Mouse (Mus musculus): ENCODE data around the gene Cryz.
A peak's percentile ranks its signal among the peaks of the same experiment; 100 is the strongest.
"Not testable (repeated sequence)": the region's sequence is repeated elsewhere in the genome, so short reads cannot be mapped to it uniquely, and the experiment has no call there.

The Cryz gene

DNA sequence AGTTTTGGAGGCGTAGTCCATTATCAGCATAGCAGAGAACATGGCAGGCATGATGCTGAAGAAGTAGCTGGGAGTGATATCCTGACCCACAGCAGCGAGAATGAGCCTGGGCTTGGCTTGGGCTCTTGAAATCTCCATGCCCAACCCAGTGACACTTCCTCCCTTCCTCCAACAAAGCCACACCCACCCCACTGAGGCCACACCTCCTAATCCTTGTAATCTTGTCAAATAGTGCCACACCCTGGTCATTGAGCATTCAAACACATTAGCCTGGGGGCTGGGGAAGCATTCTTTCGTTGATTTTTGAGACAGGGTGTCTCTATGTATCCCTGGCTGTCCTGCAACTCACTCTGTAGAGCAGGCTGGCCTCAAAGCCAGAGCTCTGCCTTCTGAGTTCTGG lies 15.4 kb downstream of the Cryz start:
- no peak for DNase-seq (ENCODE audit: low spot score)

- DNase-seq (ENCODE audit: low spot score), result no peak
These were observed 18.3 kb downstream of the Cryz start for GRCm38 (mm10) chr3:154614771-154615170.

GRCm38 (mm10) chr3:154615304-154615703 lies 18.8 kb downstream of the Cryz start:
- DNase-seq (ENCODE audit: low spot score), result no peak

DNA sequence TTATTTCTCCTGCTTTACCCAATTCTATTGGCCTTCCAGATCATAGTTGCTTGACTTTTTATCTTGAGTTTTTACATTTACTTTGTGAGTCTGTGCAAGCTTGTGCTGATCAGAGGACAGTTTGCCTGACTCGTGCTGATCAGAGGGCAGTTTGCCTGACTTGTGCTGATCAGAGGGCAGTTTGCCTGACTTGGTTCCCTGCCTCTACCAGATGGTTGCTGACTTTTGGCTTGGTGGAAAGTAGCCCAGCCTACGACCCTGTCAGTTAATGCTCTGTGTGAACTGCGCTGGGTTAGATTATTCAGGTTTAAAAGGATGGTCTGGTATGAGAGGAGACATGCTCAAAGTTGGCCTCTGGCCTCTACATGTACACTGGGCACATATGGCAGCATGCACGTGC lies 19.6 kb downstream of the Cryz start:
- DNase-seq (ENCODE audit: low spot score), result no peak

GRCm38 (mm10) chr3:154628284-154628683 lies 31.8 kb downstream of the Cryz start:
- DNase-seq (ENCODE audit: low spot score), result no peak

DNA sequence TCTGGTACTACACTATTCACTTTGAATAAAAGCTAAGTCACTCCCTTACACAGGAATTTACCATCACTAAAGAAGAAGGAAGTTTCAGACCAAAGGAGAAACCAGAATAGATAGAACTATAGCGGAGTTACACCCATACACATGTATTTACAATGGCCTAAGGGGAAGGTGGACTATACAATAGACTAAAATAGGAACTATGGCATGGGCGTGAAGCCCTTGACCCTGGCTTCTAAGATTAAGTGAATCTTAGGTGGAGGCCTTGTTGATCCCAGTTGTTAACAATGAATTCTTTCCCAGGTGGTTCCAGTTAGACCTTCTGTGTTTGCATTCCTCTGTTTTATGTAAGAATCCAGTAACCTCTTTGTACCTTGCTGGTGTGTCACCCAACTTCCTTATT lies 34.8 kb downstream of the Cryz start:
- not testable (repeated sequence) for DNase-seq (ENCODE audit: low spot score)

GRCm38 (mm10) chr3:154633091-154633490 lies 36.6 kb downstream of the Cryz start:
- no peak for DNase-seq (ENCODE audit: low spot score)

DNA sequence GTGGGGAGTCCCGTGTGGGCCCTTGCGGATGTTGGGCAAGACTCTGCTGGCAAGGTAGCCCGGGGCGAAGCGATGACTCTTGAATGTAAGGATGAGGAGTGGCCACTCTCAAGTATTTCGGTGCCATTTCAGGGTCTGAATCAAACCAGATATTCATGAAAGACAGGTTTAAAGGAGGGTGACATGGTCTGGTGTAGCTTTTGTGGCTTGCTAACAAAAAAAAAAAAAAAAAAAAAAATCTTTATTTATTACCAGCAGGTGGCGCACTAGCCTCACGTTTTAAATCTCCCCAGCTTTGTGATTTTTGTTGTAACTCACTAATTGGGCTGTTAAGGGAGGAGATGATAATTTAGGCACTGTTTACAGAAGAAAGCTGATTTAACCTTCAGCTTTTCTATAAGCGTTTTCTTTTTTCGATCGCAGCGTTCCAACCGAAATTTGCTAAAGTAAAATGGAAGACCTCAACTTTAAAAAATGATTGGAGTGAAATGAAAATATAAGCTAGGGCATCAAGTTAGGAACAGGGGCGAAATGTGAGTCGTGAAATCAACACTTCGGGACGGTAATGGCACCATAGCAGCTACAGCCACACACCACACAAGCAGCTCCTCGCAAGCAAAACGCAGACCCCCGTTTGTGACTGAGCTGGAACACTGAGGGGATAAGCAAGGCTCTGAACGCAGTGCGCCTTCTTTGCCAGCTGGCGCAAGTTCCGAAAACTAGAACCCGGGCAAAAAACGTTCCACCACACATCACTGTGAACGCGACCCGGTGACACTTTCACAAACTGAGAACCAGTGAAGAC lies 50.3 kb downstream of the Cryz start:
- no peak for DNase-seq (ENCODE audit: low spot score)

GRCm38 (mm10) chr3:154647443-154647780 lies 50.9 kb downstream of the Cryz start:
- no peak for DNase-seq (ENCODE audit: low spot score)

DNA sequence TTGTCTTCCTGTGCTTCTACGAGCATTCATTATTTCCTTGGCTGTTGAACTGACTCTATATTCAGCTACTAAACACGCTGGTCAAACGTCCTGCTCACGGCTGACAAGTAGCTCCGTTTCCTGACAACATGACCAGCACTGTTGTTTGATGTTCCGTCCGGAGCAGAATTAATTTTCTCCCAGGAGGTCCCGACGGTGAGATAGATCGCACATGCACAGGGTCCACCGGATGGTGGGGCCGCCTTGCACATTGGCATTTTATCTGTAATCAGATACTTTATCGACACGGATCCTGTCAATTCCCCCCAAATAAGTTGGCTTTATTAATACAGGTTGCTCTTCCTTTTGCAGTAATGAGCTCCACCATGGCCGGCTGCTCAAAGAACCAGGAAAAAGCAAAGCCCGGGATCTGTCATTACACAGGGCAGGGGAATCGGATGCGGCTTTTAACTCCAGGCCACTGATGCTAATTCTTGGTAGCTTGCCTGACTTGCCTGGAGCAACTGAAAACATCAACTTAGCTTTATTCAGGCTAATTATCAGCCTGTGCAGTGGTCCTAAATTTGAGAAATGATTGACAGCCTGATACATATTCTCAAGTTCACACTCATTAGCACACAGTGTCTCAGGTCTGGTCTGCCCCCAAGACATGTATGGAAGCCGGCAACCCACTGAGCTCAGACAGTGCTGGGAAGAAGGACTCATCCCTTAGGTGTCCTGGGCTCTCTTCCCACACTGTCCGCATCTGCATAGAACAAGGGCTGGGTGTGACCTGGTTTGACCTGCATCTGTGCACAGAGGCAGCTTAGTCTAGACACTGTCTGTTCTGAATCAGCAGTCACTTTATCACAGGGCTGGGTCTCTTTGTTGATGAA lies 53.1 kb downstream of the Cryz start:
- no peak for DNase-seq (ENCODE audit: low spot score)

- DNase-seq (ENCODE audit: low spot score), result no peak
These were observed 54.8 kb downstream of the Cryz start for GRCm38 (mm10) chr3:154651192-154651821.

- DNase-seq (ENCODE audit: low spot score), result peak; percentile 77
These were observed 56.3 kb downstream of the Cryz start for GRCm38 (mm10) chr3:154652581-154653420.

DNA sequence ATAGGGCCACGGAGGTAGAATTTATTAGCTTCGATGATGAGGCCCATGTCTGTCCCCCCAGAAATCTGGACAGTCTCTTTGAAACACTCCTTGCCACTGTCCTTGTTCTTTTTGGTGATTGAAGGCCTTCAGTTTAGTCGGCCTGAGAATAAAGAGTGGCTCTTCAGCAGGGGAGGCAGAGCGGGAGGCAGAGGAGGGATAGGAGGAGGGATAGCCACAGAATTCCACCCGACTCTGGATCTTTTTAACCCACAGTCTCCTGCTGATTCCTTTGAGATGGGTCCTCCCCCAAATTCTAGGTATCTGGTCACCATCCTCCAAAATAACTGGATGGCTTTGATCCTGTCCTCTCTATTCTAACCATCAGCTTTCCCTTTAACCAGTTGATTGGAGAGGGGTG lies 56.9 kb downstream of the Cryz start:
- no peak for DNase-seq (ENCODE audit: low spot score)

GRCm38 (mm10) chr3:154654284-154654683 lies 57.8 kb downstream of the Cryz start:
- no peak for DNase-seq (ENCODE audit: low spot score)

GRCm38 (mm10) chr3:154654901-154655300 lies 58.4 kb downstream of the Cryz start:
- DNase-seq (ENCODE audit: low spot score), result no peak

- no peak for DNase-seq (ENCODE audit: low spot score)
These were observed 59.2 kb downstream of the Cryz start for GRCm38 (mm10) chr3:154655711-154656110.

GRCm38 (mm10) chr3:154663545-154663944 lies 67.0 kb downstream of the Cryz start, which contains the start of gene Erich3:
Erich3 (plus strand) TSS chr3:154663859.
- no peak for DNase-seq (ENCODE audit: low spot score)

DNA sequence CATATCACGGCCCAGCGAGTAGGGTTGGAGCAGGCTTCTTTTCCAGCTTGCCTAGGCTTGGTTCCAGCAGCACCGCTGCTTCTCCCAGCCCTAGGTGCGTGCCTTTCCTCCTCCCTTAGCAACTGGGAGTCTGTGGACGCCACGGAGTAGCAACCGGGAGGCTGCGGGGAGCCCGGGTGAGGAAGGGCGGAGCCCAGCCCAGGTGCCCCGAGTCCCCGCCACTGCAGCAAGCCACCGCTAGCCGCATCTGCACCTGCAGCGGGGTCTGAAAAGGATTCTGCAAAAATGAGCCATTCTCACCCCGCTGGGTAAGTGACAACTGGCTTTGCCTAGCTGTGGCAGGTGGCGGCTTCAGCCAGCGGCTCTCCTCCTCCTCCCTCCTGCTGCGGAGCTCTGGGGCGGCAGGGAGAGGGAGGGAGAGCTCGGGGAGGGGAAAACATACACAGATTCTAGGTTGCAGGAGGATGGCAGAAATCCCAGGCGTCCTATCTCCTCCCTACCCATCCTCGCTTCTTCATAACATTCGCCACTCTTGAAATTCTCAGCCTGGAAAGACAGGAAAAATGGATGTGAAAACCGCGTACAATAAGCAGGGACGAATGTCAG lies 67.6 kb downstream of the Cryz start:
- DNase-seq (ENCODE audit: low spot score), result peak; percentile 71

- no peak for DNase-seq (ENCODE audit: low spot score)
These were observed 68.1 kb downstream of the Cryz start for GRCm38 (mm10) chr3:154664636-154665035.

DNA sequence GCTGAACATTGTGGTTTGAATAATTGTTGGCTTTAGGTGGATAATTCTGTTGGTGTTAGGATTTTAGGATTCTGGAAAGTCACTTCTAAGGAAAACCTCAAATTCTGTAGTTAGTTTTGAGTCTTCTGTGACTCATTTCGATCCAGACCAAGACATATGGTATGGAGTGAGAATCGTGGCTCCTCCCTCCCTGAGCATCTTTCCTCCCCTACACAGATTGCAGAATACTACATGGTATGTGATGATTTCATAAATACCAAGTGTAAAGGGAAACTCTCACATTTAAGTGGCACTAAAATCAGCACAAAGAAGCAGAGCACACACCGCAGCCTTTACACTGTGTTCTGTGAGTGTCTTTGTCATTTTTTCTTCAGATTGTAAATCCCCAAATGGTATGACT lies 72.0 kb downstream of the Cryz start:
- DNase-seq (ENCODE audit: low spot score), result no peak

DNA sequence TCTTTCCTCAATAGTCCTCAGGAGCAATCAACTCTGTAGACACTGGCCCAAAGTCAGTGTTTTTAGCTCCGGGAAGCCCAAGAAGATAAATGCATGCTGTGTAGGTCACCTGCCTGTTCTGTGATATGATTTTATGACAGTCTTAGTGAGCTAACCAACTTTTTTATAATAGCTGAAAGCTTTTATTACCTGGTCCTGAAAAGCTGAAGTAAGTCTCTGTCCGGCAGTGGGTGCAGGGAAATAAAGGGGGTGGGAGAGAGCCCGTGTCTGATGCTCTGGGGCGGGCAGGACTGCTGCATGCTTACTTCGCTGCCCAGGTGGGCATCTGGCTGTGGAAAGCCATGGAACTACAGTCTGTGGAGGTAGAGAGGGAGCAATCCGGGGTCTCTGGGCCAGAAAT lies 74.1 kb downstream of the Cryz start:
- no peak for DNase-seq (ENCODE audit: low spot score)

All from layer of hippocampus, adult 11-12 months (tissue).